Mouse (Mus musculus) ovary, postnatal 36 days (tissue): ENCODE results near the gene Cdkn1b.
A peak's percentile ranks its signal among the peaks of the same experiment; 100 is the strongest.

Source experiments
- DNase-seq: peaks from one replicate; pipeline ENCODE4 v3.0.0; 2022; ENCODE audit warnings: low spot score, mixed read lengths

The Cdkn1b gene

DNA sequence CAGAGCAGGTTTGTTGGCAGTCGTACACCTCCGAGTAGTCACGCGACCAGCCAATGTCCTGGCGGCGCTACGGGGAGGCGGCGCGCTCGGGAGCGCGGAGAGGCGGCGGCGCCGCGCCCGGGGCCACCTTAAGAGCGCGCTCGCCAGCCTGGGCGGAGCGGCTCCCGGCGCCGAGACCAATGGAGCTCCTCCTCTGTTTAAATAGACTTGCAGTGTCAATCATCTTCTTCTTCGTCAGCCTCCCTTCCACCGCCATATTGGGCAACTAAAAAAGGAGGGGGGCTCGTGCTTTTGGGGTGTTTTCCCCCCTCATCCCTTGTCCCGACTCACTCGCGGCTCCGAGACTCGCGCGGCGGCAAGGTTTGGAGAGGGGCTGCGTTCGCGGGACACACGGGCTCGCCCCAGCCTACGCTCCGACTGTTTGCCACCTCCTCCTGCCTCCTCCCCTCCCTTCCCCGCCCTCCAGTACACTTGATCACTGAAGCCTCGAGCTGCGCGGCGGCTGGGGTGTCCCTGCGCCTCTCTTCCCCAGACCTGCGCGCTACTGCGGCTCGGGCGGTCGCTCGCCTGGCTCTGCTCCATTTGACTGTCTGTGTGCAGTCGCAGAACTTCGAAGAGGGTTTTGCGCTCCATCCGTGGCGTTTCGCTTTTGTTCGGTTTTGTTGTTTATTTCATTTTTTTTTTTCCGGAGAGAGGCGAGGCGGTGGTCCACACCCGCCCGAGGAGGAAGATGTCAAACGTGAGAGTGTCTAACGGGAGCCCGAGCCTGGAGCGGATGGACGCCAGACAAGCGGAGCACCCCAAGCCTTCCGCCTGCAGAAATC is at the start of gene Cdkn1b:
Gene Cdkn1b, plus strand, starts transcription at position 212 of the 824 bp plus-strand sequence.
- peak; percentile 91 for DNase-seq

DNA sequence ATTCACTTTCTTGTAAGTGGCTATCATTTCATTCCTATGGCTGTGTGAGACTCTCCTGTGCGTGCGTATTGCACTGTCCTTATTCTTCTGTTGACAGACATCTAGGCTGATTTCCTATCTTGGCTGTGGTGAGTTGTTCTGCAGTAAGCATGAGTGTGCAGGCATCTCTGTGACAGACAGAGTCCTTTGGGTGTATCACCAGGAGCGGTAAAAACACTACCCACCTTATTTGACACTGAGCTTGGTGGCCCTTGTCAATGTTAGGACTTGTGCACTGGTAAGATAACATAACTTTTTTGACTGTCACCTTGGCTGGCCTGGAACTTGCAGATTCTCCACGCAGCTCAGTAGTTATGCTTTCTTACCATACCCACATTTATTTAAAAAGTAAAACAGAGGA is 49.3 kb upstream of the Cdkn1b start:
- no peak for DNase-seq

DNA sequence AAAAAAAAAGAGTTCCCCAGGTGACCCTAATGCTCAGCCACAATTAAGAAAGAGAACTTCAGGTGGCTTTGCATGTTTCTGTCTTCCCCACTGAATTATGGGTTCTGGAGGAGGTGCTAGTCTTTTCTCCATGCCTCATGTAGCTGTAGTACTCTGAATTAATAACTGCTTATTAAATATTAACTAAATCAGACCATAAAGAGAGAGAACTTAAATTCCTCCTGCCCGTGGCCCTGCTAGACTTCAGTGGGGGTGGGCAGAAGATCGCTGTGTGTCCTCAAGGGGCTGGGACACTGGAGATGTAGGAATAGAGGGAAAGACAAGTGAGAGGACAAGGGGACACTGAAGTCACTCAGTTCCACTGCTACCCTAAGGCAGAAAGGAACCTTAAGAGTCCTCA is 48.0 kb upstream of the Cdkn1b start:
- no peak for DNase-seq

DNA sequence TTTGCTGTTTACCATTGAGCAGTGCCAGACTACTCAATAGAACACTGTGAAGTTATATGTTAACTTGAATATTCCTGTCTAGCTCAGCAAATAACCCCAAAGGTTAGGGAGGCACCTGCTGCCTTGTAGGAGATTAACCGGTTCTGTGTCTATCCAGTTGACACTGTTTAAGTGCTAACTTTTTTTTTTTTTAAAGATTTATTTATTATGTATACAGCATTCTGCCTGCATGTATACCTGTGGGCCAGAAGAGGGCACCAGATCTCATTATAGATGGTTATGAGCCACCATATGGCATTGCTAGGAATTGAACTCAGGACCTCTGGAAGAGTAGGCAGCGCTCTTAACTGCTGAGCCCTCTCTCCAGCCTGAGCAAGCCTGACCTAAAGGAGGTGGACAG is 47.2 kb upstream of the Cdkn1b start:
- DNase-seq = no peak

DNA sequence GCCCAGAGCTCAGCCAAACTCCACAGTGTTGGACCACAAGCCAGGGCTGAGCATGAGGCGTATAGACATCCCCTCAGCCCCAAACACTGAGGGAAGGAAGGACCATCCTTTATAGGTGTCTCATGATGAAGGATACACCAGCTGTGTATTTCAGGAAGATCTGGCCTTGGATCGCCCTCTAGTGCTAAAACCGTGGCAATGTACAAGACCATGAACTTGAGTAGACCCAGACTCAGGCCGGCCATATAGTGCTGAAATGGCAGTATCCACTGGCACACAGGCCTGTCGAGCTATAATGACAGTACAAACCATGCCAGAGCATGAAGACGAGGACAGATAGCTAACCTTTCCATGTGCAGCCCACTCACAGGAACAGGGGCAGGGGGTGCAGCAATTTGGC is 43.4 kb upstream of the Cdkn1b start:
- no peak for DNase-seq

DNA sequence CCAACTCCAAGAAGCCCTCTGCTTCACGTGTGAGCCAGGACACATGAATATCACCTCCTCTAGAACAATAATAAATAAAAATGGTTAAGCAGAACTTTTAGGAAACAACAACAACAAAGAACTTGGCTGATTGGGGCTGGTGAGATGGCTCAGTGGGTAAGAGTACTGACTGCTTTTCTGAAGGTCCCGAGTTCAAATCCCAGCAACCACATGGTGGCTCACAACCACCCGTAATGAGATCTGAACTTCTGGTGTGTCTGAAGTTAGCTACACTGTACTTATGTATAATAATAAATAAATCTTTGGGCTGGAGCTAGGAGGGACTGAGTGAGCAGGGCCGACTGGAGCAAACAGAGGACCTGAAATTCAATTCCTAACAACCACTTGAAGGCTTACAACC is 42.9 kb upstream of the Cdkn1b start:
- DNase-seq = no peak

DNA sequence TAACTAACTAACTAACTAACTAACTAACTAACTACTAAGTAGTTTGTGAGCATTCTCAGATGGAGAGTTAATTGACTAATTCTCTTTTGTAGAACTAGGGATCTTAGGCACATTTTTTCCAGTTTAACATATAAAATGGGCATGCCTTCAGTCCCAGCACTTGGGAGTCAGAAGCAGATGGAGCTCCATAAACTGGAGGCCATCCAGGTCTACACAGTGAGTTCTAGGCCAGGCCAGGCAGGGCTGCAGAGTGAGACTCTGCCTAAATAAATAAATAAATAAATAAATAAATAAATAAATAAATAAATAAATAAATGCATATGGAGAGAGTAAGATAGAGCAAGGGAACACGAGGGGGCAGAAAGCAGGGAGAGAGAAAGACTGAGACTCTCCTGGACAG is 42.3 kb upstream of the Cdkn1b start:
- no peak for DNase-seq

DNA sequence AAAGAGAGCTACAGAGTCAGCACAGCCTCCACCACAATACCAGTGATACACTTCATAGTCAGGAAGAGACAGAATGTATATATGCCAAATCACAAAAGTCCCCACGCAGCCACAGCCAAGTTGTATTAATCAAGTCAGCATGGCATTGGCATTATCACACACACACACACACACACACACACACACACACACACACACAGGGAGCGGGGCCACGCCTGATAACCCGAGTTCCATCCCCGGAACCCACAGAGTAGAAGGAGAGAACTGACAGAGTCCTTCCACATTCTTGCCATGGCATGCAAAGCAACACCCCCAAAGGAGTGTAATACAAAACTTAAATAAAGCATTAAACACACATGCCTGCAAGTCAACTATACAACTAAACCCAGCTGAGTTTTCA is 40.6 kb upstream of the Cdkn1b start:
- no peak for DNase-seq

DNA sequence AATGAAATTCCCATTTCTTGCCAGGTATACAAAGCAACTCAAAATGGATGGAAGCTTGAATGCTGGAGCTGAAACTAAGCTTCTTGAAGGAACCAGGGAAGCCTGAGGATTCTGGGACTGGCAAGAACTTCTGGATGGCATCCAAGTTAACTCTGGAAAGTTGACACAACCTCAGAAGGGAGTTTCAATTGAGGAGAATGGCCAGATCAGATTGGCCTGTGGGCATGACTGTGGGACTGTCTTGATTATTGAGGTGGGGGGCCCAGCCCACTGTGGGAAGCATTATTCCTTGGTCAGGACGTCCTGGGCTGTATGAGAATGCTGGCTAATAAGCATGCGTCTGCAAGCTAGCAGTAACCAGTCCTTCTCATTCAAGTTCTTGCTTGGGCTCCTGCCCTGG is 40.2 kb upstream of the Cdkn1b start:
- DNase-seq = no peak

DNA sequence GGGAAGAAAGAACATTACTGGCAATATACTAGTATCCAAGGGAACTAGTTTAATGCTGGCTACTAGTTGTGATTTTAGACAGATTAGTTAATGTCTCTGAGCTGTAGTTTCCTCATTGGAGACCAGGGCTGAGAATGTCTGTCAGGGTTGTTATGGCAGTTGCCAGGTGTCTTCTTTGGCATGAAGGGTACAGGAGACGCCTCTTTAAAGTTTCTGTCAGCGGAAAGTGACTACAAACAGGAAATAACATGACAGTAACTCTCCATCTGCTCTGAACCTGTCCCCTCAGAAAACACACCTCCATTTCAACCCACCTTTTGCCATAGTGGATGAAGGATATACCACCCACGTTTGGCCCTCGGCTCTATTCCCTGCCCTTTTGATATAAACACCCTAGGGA is 36.5 kb upstream of the Cdkn1b start:
- no peak for DNase-seq

DNA sequence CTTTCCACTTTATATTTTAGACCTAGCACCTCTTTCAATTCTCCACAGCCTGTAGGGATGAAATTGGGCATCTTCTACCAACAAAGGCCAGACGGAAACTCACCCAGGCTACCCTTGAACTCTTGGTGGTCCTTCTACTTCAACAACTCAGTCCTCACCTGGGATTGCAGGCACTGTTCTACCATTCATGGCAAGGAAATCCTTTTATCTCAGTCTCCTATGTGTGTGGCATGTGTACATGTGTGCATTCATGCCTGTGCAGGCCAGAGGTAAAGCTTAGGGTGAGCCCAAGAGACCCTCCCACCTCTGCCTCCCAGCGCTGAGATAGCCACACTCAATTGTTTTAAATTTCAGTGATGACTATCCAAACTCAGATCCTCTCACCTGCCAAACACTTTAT is 34.7 kb upstream of the Cdkn1b start:
- DNase-seq = no peak

DNA sequence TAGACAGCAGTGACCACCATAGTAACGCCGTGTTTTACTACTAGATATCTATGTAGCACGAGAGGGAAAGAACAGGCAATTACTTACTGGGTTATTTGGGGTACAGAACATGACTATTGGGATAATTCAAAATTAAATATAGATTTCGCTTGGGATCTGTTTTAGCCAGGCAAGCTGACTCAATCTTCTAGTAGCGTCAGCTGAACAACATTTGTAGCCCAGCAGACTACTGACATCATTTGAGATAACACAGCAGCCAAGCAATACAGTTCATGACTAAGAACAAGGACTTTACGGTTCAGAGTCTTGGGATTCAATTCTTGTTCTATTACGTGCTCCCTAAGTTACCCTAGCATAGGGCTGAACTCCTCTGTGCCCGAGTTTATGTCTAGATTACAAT is 33.7 kb upstream of the Cdkn1b start:
- no peak for DNase-seq

DNA sequence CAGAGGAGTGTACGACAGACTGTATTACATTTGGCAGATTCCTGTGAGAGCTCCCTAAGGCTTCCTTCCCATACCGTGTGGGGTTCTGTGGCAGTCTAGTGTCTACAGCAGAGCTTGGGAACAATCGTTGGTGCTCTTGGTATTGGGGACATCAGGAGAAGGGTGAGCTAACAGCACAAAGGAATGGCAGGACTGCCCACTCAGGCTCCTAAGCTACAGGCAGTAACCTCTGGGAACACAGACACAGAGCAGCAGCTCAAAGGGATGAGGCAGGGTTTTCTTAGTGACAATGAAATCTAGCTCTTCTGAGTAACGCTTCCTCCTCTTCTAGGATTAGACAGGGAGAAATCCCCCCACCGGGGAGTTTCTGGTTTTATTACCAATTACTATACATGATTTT is 33.2 kb upstream of the Cdkn1b start:
- DNase-seq = no peak

DNA sequence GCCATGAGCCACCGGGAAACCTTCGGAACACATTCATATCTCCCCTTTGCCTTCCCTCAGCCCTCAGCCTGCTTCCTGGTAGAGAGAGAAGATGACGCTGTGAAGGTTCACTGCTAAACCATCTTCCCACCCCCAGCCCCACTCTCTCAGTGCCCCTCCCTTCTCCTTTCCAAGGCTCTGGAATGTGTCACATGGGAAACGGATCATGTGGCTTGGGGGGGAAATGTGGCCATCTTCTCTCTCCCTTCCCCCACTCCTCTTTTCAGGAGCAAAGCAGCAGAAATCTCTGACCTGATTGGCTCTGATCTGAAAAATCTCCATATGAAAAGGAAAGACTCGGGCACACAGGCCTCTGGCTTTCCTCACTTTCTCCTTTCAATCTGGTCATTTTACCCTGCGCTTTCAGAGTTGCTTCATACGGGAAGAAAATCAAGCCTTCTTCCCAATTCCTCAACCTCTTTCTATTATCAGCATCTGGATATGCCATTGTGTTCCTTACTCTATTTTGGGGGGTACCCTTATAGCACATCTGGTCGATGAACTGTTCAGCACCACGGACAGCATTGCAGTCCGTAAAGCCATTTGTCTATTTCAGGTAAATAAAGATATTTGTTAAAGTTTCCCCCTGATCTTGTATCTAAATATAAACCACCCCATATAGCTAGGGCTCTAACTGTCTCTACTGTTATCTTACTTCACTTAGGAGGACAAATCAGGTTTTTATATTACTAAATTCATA is 32.3 kb upstream of the Cdkn1b start:
- no peak for DNase-seq

DNA sequence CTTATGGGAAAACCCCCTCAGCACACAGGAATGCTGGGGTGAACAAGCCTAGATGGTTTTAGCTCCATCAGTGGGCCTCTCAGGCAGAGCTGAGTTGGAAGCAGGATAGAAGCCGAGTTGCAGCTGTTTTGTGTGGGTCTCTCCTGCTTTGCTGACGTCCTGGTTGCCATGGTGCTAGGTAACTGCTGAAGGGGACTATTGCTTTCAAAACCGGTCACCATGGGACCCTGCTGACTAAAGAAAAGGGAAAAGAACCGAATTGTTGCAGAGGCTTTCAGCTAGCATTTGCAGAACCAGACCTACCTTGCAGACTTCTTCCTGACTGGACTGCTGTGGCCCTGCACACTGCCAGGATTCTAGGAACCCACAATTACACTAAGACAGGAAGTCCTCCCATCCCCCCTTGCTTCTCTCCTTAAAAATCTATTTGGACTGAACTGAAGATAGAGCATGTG is 31.6 kb upstream of the Cdkn1b start:
- no peak for DNase-seq

DNA sequence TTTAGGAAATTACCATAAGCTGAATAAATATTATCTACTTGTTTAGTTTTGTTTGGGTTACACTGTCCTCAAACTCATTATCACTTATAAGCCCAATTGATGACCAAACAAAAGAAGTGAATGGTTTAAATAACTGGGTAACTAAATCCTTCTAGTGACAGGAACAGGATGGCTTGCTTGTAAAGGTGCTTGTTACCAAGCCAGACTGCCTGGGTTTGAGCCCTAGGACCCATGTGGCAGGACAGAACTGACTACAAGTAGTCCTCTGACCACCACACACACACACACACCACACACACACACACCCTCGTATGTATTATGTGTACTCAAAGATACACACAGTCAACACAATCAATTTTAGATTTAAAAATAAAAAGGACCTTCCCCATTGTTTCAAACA is 30.4 kb upstream of the Cdkn1b start:
- no peak for DNase-seq

DNA sequence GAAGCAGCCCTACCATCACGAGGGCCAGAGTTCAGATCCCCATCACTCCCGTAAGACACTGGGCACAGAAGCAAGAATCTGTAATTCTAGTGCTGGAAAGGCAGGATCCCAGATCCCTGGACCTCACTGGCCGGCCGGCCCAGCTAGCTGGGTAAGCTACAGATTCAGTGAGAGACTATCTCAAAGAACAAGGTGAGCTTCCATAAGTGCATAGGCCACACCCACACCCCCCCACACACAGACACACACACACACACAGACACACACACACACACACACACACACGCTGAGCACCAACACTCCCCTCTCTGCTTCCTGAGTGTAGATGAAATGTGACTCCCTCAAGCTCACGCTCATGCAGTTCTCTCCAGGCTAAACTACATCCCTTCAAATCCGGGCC is 29.8 kb upstream of the Cdkn1b start:
- no peak for DNase-seq

DNA sequence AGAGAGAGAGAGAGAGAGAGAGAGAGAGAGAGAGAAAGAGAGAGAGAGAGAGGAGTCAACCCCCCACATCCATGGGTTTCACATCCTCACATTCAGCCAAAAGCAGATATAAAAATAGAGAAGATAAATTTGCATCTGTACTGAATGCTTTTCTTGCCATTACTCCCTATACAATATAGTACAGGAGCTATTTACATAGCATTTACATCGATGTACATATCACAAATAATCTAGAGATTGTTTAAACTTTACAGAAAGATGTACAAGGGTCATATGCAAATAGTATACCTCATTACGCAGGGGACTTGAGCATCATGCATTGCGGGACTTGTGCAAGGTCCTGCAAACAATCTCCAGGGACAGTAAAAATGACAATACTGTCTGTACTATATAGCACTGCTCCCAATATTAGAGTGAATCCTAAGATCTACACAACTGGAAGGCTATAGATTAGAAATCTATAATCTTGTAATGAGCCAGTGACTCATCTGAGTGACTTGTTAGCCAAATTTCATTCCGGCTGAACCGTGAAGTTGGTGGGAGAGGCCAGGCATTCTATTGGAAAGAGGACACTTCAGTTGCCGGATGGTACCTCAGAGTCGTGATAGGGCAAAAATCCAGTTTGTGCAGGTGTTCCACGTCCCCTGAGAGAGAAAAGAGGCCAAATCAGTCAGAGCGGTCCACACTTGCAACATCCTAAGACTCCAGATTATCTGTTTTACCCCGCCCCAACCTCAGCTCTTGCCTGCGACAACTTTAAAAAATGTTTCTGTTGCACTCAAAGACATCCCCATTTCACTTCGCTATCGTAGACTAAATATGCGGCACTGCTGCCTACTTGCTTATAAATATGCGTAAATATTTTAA is 23.4 kb upstream of the Cdkn1b start:
- no peak for DNase-seq

DNA sequence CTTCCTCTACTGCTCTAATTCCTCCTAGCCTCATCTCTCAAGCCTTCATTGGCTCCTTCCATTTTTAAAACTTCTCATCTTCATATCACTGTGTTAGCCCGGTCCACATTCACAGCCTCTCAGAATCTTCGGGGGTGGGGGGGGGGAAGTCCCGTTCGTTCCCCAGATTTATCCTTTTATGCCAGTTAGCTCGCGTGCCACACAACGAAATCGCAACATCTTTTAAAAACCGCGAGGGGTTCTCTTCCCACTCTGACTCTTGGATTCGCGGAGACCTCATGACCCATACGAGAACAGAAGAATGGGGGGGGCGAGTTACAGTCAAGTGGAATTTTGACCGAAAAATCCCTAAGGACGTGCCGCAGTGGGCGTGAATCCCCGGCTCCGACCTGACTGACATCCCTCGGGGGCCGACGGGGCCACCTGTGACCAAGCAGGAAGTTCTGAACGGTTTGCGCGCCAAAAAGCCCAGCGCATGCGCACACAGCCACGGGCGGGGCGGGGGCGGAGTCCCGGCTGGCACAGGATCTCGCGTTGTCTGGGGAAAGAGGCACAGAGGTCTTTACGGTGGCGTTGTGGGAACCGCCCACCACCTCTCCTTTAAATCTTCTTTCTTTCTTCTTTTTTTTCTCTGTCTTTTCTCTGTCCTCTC is 22.6 kb upstream of the Cdkn1b start:
- peak; percentile 96 for DNase-seq

DNA sequence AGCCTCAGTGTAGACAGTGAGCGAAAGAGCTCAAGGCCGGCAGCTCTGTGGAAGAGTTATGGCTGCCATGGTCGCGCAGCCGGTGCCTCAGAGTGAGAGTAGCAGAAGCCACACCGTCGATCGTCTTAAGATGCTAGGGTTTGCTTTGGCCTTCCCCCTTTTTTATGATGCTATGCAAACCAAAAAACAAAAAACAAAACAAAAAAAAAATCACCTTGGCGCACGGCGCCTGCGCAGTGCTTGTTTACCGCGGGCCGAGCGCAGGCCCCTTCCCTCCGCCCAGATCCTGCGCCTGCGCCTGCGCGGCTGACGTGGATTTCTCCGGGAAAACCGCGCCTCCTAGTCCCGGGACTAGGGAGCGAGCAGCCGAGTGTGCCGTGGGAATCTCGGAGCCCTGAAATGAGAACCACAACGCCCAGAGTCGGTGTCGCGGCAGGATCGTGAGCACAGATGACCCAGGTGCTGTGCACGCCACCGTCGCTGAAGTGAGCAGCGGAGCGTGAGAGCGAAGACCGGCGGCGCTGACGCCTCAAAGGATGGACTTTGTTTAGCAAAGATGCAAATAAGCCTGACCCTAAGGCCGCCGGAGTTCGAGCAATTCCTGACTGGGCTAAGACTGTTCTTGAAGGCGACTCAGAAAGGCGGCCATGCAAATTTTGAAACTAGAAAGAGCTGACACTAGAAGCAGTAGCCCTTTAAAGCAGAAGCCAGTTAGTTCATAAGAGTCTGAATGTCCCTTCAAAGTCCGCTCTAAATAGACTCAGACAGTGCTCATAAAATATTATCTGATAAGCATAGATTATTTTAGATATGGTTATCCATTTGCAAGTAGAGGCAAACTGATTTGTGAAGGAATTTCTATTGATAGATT is 21.9 kb upstream of the Cdkn1b start, which contains the start of gene Gpr19:
Gene Gpr19, minus strand, starts transcription at position 484 of the 871 bp plus-strand sequence.
- DNase-seq = peak; percentile 91

DNA sequence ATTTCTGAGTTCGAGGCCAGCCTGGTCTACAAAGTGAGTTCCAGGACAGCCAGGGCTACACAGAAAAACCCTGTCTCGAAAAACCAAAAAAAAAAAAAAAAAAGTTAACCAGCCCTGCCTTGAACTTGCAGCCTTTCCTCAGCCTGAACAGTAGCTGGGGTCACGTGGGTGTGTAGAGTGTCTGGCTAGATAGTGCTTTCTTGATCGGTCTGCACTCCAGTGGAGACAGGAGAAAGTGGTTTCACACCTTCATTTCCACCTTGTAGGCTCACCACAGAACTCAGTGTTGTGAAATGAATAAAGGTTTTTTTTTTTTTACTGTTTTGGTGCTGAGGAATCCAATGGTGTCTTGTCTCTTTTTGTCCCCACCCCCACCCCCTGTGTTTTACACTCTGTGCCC is 16.8 kb upstream of the Cdkn1b start:
- DNase-seq = no peak
